Mouse (Mus musculus) forebrain, embryonic 16.5 days (tissue): ENCODE measurements around the gene Gsto2. TPM values are rescaled to one million over a fixed set of nuclear protein-coding genes. Genes with fewer than 3 reads are reported as not detected.

Experiments
- ATAC-seq: fragments of 200-750 bp; cut with Nextera tagmentation; 2 replicates; pipeline ENCODE4 v1.8.0; 2017; ENCODE audit warnings: mild to moderate bottlenecking, moderate library complexity
- H3K27ac ChIP-seq: fragments of 300-500 bp; sonication (generic); 2 replicates; pipeline ENCODE4 v1.5.1; 2014; ENCODE audit warnings: low read length, control low read depth
- H3K27me3 ChIP-seq: fragments of 300-500 bp; sonication (generic); replicated peaks from 2 replicates; pipeline ENCODE4 v1.6.1; 2014; ENCODE audit warnings: low read length; ENCODE audit not compliant: control insufficient read depth, insufficient read depth
- H3K36me3 ChIP-seq: fragments of 300-500 bp; sonication (generic); 2 replicates; pipeline ENCODE4 v1.6.1; 2014; ENCODE audit not compliant: control insufficient read depth, insufficient read depth
- H3K4me1 ChIP-seq: fragments of 300-500 bp; sonication (generic); replicated peaks from 2 replicates; pipeline ENCODE4 v1.6.1; 2014; ENCODE audit warnings: low read length; ENCODE audit not compliant: control insufficient read depth, insufficient read depth
- H3K4me2 ChIP-seq: fragments of 300-500 bp; sonication (generic); 2 replicates; pipeline ENCODE4 v1.6.1; 2014; ENCODE audit warnings: mild to moderate bottlenecking, low read length, control low read depth
- H3K4me3 ChIP-seq: fragments of 300-500 bp; sonication (generic); replicated peaks from 2 replicates; pipeline ENCODE4 v1.5.1; 2014; ENCODE audit warnings: mild to moderate bottlenecking, low read length, control low read depth
- H3K9ac ChIP-seq: fragments of 300-500 bp; sonication (generic); replicated peaks from 2 replicates; pipeline ENCODE4 v1.6.1; 2014; ENCODE audit warnings: low read depth, low read length, control low read depth
- H3K9me3 ChIP-seq: fragments of 300-500 bp; sonication (generic); 2 replicates; pipeline ENCODE4 v1.6.1; 2016; ENCODE audit warnings: low read length; ENCODE audit not compliant: control insufficient read depth
- WGBS: fragments of 180-500 bp; shearing (Covaris S2); extraction: QIAGEN DNeasy Blood & Tissue Kit; methylation state at CpG from one replicate; pipeline ENCODE4 v1.1.7; 2014; 5-methylcytosine and 5-hydroxymethylcytosine counted together
- polyA plus RNA-seq: library from polyadenylated mRNA; unstranded; fragments of >200 nt; fragmentation: Nextera tagmentation; extraction: Ambion mirVana; gene quantifications from 2 replicates; pipeline ENCODE4 v1.2.1, GENCODE M21; 2015

Gsto2 gene
- polyA plus RNA-seq, 1 experiment from 2014 or later: 1.2 TPM

- no peaks in the 10 kb centered on the region for H3K27me3 ChIP-seq
- no peak for ATAC-seq
- H3K27ac ChIP-seq: no peak overlapping the region
- H3K4me2 ChIP-seq: no peak overlapping the region
- no peak overlapping the region for H3K9ac ChIP-seq
- no peaks in the 10 kb centered on the region for H3K36me3 ChIP-seq
- 0 out of 2 replicates have a peak, but pooled peaks cover 7% of the 10 kb centered on the region for H3K4me1 ChIP-seq
- no peaks in the 10 kb centered on the region for H3K9me3 ChIP-seq
- no peak overlapping the region for H3K4me3 ChIP-seq
- 86% methylated on average over 11 of the region's 11 CpGs for WGBS
Observed at GRCm38 (mm10) chr19:47885886-47886285, 20.6 kb downstream of the Gsto2 start.

DNA sequence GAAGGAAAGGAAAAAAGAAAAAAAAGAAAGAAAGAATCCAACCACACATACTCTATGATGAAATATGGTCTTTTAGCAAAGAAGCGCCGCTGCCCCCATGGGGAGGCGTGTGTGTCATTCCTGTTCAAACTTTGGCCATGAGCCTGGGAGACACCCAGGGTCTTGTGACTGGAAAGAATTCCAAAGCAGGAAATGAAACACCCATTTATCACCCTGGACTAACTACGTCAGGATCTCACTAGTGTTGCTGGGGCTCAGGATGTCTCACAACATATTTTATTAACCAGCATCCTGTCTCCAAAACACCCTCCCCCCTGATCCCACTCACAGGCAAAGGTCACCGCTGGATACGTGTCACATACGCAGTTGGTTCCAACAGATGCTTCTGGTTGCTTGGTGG is 21.3 kb downstream of the Gsto2 start:
- H3K27ac ChIP-seq: no peak overlapping the region
- 92% methylated on average over 7 of the region's 7 CpGs for WGBS
- H3K4me1 ChIP-seq: 0 out of 2 replicates have a peak, but pooled peaks cover 7% of the 10 kb centered on the region
- no peaks in the 10 kb centered on the region for H3K36me3 ChIP-seq
- ATAC-seq: no peak
- H3K9me3 ChIP-seq: no peaks in the 10 kb centered on the region
- H3K4me3 ChIP-seq: no peak overlapping the region
- no peak overlapping the region for H3K9ac ChIP-seq
- H3K4me2 ChIP-seq: no peak overlapping the region
- no peaks in the 10 kb centered on the region for H3K27me3 ChIP-seq

GRCm38 (mm10) chr19:47887417-47887816 is 22.1 kb downstream of the Gsto2 start:
- Histone ChIP-seq H3K27ac (no peak overlapping the region), H3K9ac (no peak overlapping the region), H3K36me3 (no peaks in the 10 kb centered on the region), H3K4me2 (no peak overlapping the region), H3K4me1 (0 out of 2 replicates have a peak, but pooled peaks cover 7% of the 10 kb centered on the region), H3K9me3 (no peaks in the 10 kb centered on the region), H3K27me3 (no peaks in the 10 kb centered on the region), H3K4me3 (no peak overlapping the region)
- ATAC-seq: peak; percentile 32; the same call in 1 of the 2 replicates
- 64% methylated on average over 10 of the region's 10 CpGs for WGBS

DNA sequence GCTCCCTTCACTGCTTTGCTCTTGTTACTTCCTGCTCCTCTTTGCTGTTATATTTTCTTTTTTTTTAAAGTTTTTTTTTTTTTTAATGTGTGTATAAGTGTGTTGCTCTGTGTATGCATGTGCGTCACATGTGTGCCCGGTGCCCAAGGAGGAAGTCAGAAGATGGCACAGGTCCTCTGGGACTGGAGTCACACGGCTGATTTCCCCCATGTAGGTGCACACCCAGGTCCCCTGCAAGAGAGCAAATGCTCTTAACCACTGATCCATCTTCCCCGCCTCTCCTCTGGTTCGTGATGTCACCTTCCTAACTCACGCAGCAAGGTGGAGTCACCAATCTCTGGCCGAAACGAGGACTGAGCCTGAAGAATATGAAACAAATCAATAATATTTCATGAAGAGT is 22.7 kb downstream of the Gsto2 start:
- no peak for ATAC-seq
- no peak overlapping the region for H3K27ac ChIP-seq
- no peaks in the 10 kb centered on the region for H3K9me3 ChIP-seq
- WGBS: 98% methylated on average over 8 of the region's 8 CpGs
- no peaks in the 10 kb centered on the region for H3K27me3 ChIP-seq
- 0 out of 2 replicates have a peak, but pooled peaks cover 3% of the 10 kb centered on the region for H3K4me1 ChIP-seq
- H3K9ac ChIP-seq: no peak overlapping the region
- no peaks in the 10 kb centered on the region for H3K36me3 ChIP-seq
- no peak overlapping the region for H3K4me2 ChIP-seq
- H3K4me3 ChIP-seq: no peak overlapping the region

GRCm38 (mm10) chr19:47890489-47891130 is 25.3 kb downstream of the Gsto2 start:
- no peaks in the 10 kb centered on the region for H3K9me3 ChIP-seq
- no peak for ATAC-seq
- no peak overlapping the region for H3K4me3 ChIP-seq
- 0 out of 2 replicates have a peak, but pooled peaks cover 2% of the 10 kb centered on the region for H3K4me1 ChIP-seq
- H3K27ac ChIP-seq: no peak overlapping the region
- no peaks in the 10 kb centered on the region for H3K27me3 ChIP-seq
- H3K9ac ChIP-seq: no peak overlapping the region
- no peaks in the 10 kb centered on the region for H3K36me3 ChIP-seq
- no peak overlapping the region for H3K4me2 ChIP-seq
- WGBS: 75% methylated on average over 10 of the region's 10 CpGs

GRCm38 (mm10) chr19:47891562-47892312 is 26.4 kb downstream of the Gsto2 start:
- H3K36me3 ChIP-seq: peaks cover 5% of the 10 kb centered on the region; the same call in 1 of the 2 replicates
- no peak overlapping the region for H3K4me3 ChIP-seq
- no peaks in the 10 kb centered on the region for H3K9me3 ChIP-seq
- WGBS: 89% methylated on average over 11 of the region's 11 CpGs
- no peak for ATAC-seq
- H3K27me3 ChIP-seq: no peaks in the 10 kb centered on the region
- H3K9ac ChIP-seq: no peak overlapping the region
- 0 out of 2 replicates have a peak, but pooled peaks cover 2% of the 10 kb centered on the region for H3K4me1 ChIP-seq
- H3K27ac ChIP-seq: no peak overlapping the region
- H3K4me2 ChIP-seq: no peak overlapping the region

- H3K4me1 ChIP-seq: no peaks in the 10 kb centered on the region
- H3K36me3 ChIP-seq: peaks cover 6% of the 10 kb centered on the region
Observed at GRCm38 (mm10) chr19:47893092-47893491, 27.8 kb downstream of the Gsto2 start.

DNA sequence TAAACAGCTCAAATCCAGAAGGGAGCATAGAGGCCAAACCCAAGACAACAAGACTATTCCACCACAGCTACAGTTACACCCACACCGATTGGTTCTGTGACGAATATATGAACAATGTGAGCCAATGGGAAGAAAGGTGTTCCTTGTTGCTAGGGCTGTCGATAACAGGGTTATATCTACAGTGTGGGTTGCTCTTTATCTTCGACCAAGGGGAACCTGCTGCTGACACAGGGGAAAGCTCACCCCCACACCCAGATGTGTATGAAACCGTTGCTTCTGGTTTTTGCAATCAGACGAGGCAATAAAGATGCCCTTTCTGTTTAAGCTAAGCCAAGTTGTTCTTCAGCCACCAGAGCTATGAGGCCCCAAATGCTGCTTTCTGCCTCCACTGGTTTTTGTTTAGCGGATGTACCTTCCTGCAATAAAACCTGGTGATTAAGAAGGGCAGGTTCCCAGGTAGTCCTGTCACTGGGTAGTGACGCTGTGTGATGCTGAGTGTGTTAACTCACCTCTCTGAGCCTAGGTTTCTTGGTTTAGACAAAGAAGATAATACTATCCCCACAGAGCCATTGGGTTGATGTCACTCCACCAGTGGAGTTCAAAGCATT is 33.2 kb downstream of the Gsto2 start:
- Histone ChIP-seq H3K36me3 (peaks cover 6% of the 10 kb centered on the region), H3K4me2 (no peak overlapping the region), H3K9ac (no peak overlapping the region), H3K27ac (no peak overlapping the region), H3K4me1 (peaks cover 4% of the 10 kb centered on the region; the same call in 1 of the 2 replicates), H3K27me3 (no peaks in the 10 kb centered on the region), H3K9me3 (no peaks in the 10 kb centered on the region), H3K4me3 (no peak overlapping the region)
- ATAC-seq: no peak
- 88% methylated on average over 8 of the region's 8 CpGs for WGBS

More at GRCm38 (mm10) chr19:47893092-47893491, 27.8 kb downstream of the Gsto2 start:
- Histone ChIP-seq H3K9me3 (no peaks in the 10 kb centered on the region), H3K27ac (no peak overlapping the region), H3K9ac (no peak overlapping the region), H3K4me2 (no peak overlapping the region), H3K4me3 (no peak overlapping the region), H3K27me3 (no peaks in the 10 kb centered on the region)
- no peak for ATAC-seq
- 91% methylated on average over 6 of the region's 6 CpGs for WGBS

DNA sequence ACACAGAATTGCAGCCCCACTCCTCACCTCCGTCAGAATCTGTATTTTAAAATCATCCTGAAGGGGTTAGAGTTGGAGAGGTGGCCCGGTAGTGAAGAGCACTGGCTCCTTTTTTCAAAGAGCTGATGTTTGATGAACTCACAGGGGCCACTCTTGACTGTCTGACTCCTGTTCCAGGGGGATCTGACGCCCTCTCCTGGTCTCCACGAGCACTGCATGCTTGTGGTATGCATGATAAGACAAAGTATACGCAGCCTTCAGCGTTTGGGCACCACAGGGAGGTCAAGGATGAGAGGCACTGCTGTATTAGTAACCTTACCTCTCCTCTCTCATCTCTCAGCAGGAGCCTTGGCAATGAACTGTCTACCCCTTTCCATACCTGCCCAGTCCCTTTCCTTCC is 34.7 kb downstream of the Gsto2 start:
- H3K27ac ChIP-seq: no peak overlapping the region
- no peak for ATAC-seq

More for the DNA sequence above, 34.7 kb downstream of the Gsto2 start:
- Histone ChIP-seq H3K9me3 (no peaks in the 10 kb centered on the region), H3K9ac (no peak overlapping the region), H3K4me3 (no peak overlapping the region), H3K4me1 (peaks cover 4% of the 10 kb centered on the region; the same call in 1 of the 2 replicates), H3K4me2 (no peak overlapping the region), H3K27me3 (no peaks in the 10 kb centered on the region), H3K36me3 (peaks cover 6% of the 10 kb centered on the region)
- WGBS: 69% methylated on average over 6 of the region's 6 CpGs
